ENCODE assay signal across 13 mouse cellular contexts in the genomic region with DNA sequence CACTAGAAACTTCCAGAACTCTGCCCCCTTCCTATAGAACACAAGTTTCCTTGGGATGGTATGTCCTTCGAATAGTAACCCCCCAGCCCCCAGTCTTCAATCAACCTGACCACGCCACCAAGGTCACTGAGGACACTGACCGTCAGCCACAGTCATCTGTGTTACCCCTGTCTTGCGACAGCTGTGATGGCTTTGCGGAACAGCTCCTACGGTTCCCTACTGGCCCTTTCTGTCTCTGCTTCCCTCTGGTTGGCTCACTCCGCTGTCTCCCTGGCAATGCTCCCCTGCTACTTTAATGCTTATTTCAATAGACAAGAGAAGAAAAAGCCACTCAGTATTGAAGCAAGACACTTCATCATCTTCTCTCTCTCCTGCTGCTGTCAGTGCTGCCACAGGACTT. TPM values are rescaled to one million over a fixed set of nuclear protein-coding genes. Genes with fewer than 3 reads are reported as not detected.
DNase-seq lines count a peak whose midpoint lies in the region; ATAC-seq and TF ChIP-seq lines count a peak whose summit lies in the region.
"Had no signal": no experiment of that assay in that cellular context is flagged by ENCODE, and none has a peak within 500 bp of the region (broad histone marks: within the 10 kb centered on the region; RNA-seq: fewer than 3 reads in every experiment).

No protein-coding gene starts in this region.

- no peak overlapping the region for H3K27ac ChIP-seq in lung, embryonic 14.5 days (ENCODE audit: low read depth)
- H3K27ac ChIP-seq in hindbrain, embryonic 15.5 days (replicated peaks), result no peak overlapping the region; the same call in 1 of the 2 replicates
- no peak overlapping the region for H3K27ac ChIP-seq in neural tube, embryonic 12.5 days
- H3K27ac ChIP-seq: heart, embryonic 15.5 days; limb, embryonic 10.5 days; stomach, embryonic 15.5 days had no signal

- no peak for TF ChIP-seq CTCF in lung, embryonic 14.5 days (IDR thresholded peaks at IDR 0.05; ENCODE audit: low read depth)
- no peak for TF ChIP-seq CTCF in lung, adult 2 months (IDR thresholded peaks at IDR 0.05; ENCODE audit: insufficient read depth, low read length)

- ATAC-seq in cerebellum, adult (ENCODE audit: insufficient number of reproducible peaks, low FRiP score, low TSS enrichment), result no peak
- ATAC-seq in lung, embryonic 14.5 days (ENCODE audit: insufficient read depth), result peak; percentile 48; the same call in 1 of the 2 replicates
- ATAC-seq in hindbrain, embryonic 15.5 days (ENCODE audit: low FRiP score, low read depth), result peak; percentile 46; the same call in 1 of the 2 replicates
- peak; percentile 79 for ATAC-seq in neural tube, embryonic 12.5 days (ENCODE audit: low FRiP score, low read depth)

- DNase-seq in cerebellum, postnatal 14 days, result peak; percentile 29 to 48
- peak; percentile 57 for DNase-seq in lung, embryonic 14.5 days
- DNase-seq in lung, adult 2 months, result no peak
- DNase-seq in urinary bladder, adult 2 months (ENCODE audit: low spot score), result no peak
- DNase-seq in right cerebral cortex, postnatal 14 days, result no peak

- no peak overlapping the region for H3K4me2 ChIP-seq in lung, embryonic 14.5 days
- H3K4me2 ChIP-seq in hindbrain, embryonic 15.5 days, result peak overlapping the region; percentile 22; the same call in 1 of the 2 replicates
- H3K4me2 ChIP-seq in neural tube, embryonic 12.5 days (replicated peaks), result 0 out of 2 replicates have a peak overlapping the region, but pooled peaks have one; percentile 19
- H3K4me2 ChIP-seq: heart, embryonic 15.5 days; stomach, embryonic 15.5 days had no signal

- H3K4me1 ChIP-seq in lung, embryonic 14.5 days (ENCODE audit: insufficient read depth), result 0 out of 2 replicates have a peak, but pooled peaks cover 3% of the 10 kb centered on the region
- H3K4me1 ChIP-seq in lung, adult 2 months (ENCODE audit: control insufficient read depth, insufficient read depth, low read length), result no peaks in the 10 kb centered on the region; the same call in 1 of the 2 replicates
- H3K4me1 ChIP-seq in hindbrain, embryonic 15.5 days (replicated peaks), result peaks cover 18% of the 10 kb centered on the region
- H3K4me1 ChIP-seq in neural tube, embryonic 12.5 days, result peaks cover 18% of the 10 kb centered on the region
- H3K4me1 ChIP-seq: stomach, embryonic 15.5 days had no signal

- no peaks in the 10 kb centered on the region for H3K27me3 ChIP-seq in lung, embryonic 14.5 days (ENCODE audit: insufficient read depth, low read length)
- no peaks in the 10 kb centered on the region for H3K27me3 ChIP-seq in hindbrain, embryonic 15.5 days
- H3K27me3 ChIP-seq in neural tube, embryonic 12.5 days (replicated peaks), result no peaks in the 10 kb centered on the region
- H3K27me3 ChIP-seq: stomach, embryonic 15.5 days had no signal

- H3K9ac ChIP-seq in lung, embryonic 14.5 days, result no peak overlapping the region
- H3K9ac ChIP-seq in hindbrain, embryonic 15.5 days, result no peak overlapping the region
- no peak overlapping the region for H3K9ac ChIP-seq in neural tube, embryonic 12.5 days
- H3K9ac ChIP-seq: heart, embryonic 15.5 days; stomach, embryonic 15.5 days had no signal

- WGBS in lung, embryonic 14.5 days, result 29% methylated on average over 7 of the region's 7 CpGs
- 52% methylated on average over 7 of the region's 7 CpGs for WGBS in lung, adult 2 months
- 8% methylated on average over 7 of the region's 7 CpGs for WGBS in hindbrain, embryonic 15.5 days
- WGBS in neural tube, embryonic 12.5 days, result 16% methylated on average over 7 of the region's 7 CpGs

- H3K4me3 ChIP-seq in lung, embryonic 14.5 days (ENCODE audit: low read depth, low read length), result no peak overlapping the region
- H3K4me3 ChIP-seq in lung, adult 2 months (replicated peaks; ENCODE audit: extremely low read depth, low read depth, low read length), result no peak overlapping the region
- H3K4me3 ChIP-seq in hindbrain, embryonic 15.5 days, result no peak overlapping the region
- H3K4me3 ChIP-seq in neural tube, embryonic 12.5 days, result no peak overlapping the region
- H3K4me3 ChIP-seq: heart, embryonic 15.5 days; limb, embryonic 10.5 days; megakaryocyte, embryonic 14.5 days; stomach, embryonic 15.5 days had no signal

- H3K36me3 ChIP-seq in lung, embryonic 14.5 days (ENCODE audit: insufficient read depth), result no peaks in the 10 kb centered on the region
- H3K36me3 ChIP-seq in hindbrain, embryonic 15.5 days, result no peaks in the 10 kb centered on the region
- H3K36me3 ChIP-seq in neural tube, embryonic 12.5 days, result no peaks in the 10 kb centered on the region
- H3K36me3 ChIP-seq: heart, embryonic 15.5 days; limb, embryonic 10.5 days; stomach, embryonic 15.5 days had no signal

- no peaks in the 10 kb centered on the region for H3K9me3 ChIP-seq in lung, embryonic 14.5 days (ENCODE audit: low read depth, low read length)
- no peaks in the 10 kb centered on the region for H3K9me3 ChIP-seq in hindbrain, embryonic 15.5 days
- H3K9me3 ChIP-seq in neural tube, embryonic 12.5 days, result no peaks in the 10 kb centered on the region
- H3K9me3 ChIP-seq: heart, embryonic 15.5 days; limb, embryonic 10.5 days; megakaryocyte, embryonic 14.5 days; stomach, embryonic 15.5 days had no signal

- TF ChIP-seq POLR2A in lung, adult 2 months (IDR thresholded peaks at IDR 0.05; ENCODE audit: borderline replicate concordance, extremely low read depth, low read depth, low read length), result no peak

RNA-seq across cellular contexts. Expression of a gene that starts 10.8 kb away (rescaled TPM):
- polyA plus RNA-seq in lung, embryonic 14.5 days (2014; fragmentation: Nextera tagmentation; extraction: Ambion mirVana), result not detected in 2 replicates
- polyA plus RNA-seq in lung, adult 2 months (2012; rRNA removed), result not detected in 2 replicates
- polyA plus RNA-seq in hindbrain, embryonic 15.5 days (2015; fragmentation: Nextera tagmentation; extraction: Ambion mirVana), result 0.30 TPM in 1 of 2 replicates, not detected in the other
- polyA plus RNA-seq in neural tube, embryonic 12.5 days (2016; fragmentation: Nextera tagmentation; extraction: Ambion mirVana), result 0.11 TPM in 1 of 2 replicates, not detected in the other
- polyA plus RNA-seq in urinary bladder, adult 2 months (2012; rRNA removed), result not detected in 2 replicates
- polyA plus RNA-seq: heart, embryonic 15.5 days; kidney, embryonic 16.5 days; limb, embryonic 10.5 days had no signal

RNA-seq across cellular contexts. Expression of a gene that starts 37.0 kb away (rescaled TPM):
- 71.1 and 71.8 TPM in 2 replicates for polyA plus RNA-seq in lung, embryonic 14.5 days (2014; fragmentation: Nextera tagmentation; extraction: Ambion mirVana)
- polyA plus RNA-seq in lung, adult 2 months (2012; rRNA removed), result 8.4 and 12.3 TPM in 2 replicates
- 185 and 188 TPM in 2 replicates for polyA plus RNA-seq in hindbrain, embryonic 15.5 days (2015; fragmentation: Nextera tagmentation; extraction: Ambion mirVana)
- polyA plus RNA-seq in neural tube, embryonic 12.5 days (2016; fragmentation: Nextera tagmentation; extraction: Ambion mirVana), result 144 and 147 TPM in 2 replicates
- polyA plus RNA-seq in urinary bladder, adult 2 months (2012; rRNA removed), result 44.3 and 47.6 TPM in 2 replicates

Comparison
In these comparisons a context has a peak if more than half of its experiments do, and no peak if none do; other contexts are left out.
1. DNase-seq: peak in cerebellum, postnatal 14 days (2 of 2) and lung, embryonic 14.5 days (single experiment); none in lung, adult 2 months (single experiment), urinary bladder, adult 2 months (single experiment) and right cerebral cortex, postnatal 14 days (single experiment).